Mouse (Mus musculus): ENCODE measurements around the gene Herc3. TPM values are rescaled to one million over a fixed set of nuclear protein-coding genes. Genes with fewer than 3 reads are reported as not detected.
"Not testable (repeated sequence)": the region's sequence is repeated elsewhere in the genome, so short reads cannot be mapped to it uniquely, and the experiment has no call there.

The Herc3 gene
- total RNA-seq (2012; rRNA removed) (1.9 and 3.2 TPM in 2 replicates), polyA plus RNA-seq (2012; ENCODE audit: insufficient read depth in 1 of 2, insufficient read length in 2 of 2, low read depth in 1 of 2, low replicate concordance in 2 of 2, missing spikeins in 1 of 2) (1 to 10 TPM in 1 of 2 experiments, not detected in 1; 5.7 TPM)

DNA sequence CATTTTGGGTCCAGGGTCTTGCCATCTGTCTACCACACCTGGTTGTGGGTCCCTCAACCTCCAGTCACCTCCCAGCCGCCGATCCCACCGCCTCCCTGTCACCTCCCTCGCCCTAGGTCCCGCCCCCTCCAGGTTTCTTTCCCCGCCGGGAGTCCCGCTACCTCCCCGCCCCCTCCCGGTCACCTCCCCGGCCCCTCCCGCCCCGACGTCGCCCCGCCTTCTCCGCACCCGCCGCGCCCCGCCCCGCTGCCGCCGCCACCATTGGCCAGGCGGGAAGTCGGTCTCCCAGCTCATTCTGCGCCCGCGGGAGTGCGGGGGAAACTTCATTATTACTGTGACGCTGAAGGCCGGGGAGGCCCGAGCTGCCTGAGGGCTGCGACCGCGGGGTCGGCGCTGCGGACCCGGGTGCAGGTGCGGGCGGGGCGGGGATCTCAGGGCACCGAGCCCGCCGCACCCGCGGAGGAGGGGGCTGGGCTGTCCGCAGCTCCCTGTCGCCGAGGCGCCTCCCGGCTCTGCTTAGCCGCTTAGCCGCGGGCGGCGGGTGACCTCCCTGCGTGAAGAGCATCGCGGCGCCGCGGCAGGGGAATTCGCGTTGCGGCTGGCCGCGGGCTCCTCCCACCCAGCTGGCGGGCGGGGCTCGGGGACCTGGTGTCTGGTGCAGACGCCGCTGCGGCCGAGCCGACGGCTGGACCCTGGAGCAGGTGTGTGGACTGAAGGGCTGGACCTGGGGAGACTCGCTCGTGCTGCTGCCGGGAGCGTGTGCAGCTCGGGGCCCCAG lies at the start of gene Herc3:
Gene Herc3, plus strand, starts transcription at position 234 of the 778 bp plus-strand sequence.
- Histone ChIP-seq H3K4me1 (ENCODE audit: control insufficient read depth in 1 of 2, insufficient read depth in 2 of 2, low read length in 2 of 2) (peaks cover 0 to 3% of the 10 kb centered on the region in 2 experiments; a peak in 2 of 4 replicates), H3K9ac (ENCODE audit: control insufficient read depth, low read depth, low read length, poor library complexity, severe bottlenecking) (peak within 1 kb of the TSS; percentile 64), H3K79me2 (ENCODE audit: control insufficient read depth, insufficient read depth, low read length, poor library complexity) (no peaks in the 10 kb centered on the region), H3K27me3 (ENCODE audit: control insufficient read depth in 1 of 2, insufficient read depth in 2 of 2, low read length in 2 of 2) (no peaks in the 10 kb centered on the region; a peak in 1 of 4 replicates), H3K9me3 (replicated peaks; ENCODE audit: insufficient read depth, low read length) (no peaks in the 10 kb centered on the region), H3K36me3 (ENCODE audit: control insufficient read depth in 1 of 2, insufficient read depth in 2 of 2, low read length in 2 of 2) (peaks cover 0 to 3% of the 10 kb centered on the region in 2 experiments; a peak in 1 of 4 replicates), H3K27ac (ENCODE audit: control insufficient read depth, low read depth, low read length) (no peak within 1 kb of the TSS), H3K4me3 (ENCODE audit: control insufficient read depth in 1 of 2, insufficient read depth in 1 of 2, low read depth in 2 of 2, low read length in 2 of 2) (peak within 1 kb of the TSS; percentile 66 to 84)
- peak; percentile 72 for DNase-seq (ENCODE audit: low read depth, low spot score)
- TF ChIP-seq MAX (IDR thresholded peaks at IDR 0.05; ENCODE audit: low read length) (no peak), POLR2A (IDR thresholded peaks at IDR 0.05; ENCODE audit: control insufficient read depth in 1 of 2, insufficient read depth in 1 of 2, low read depth in 1 of 2, low read length in 2 of 2, poor library complexity in 1 of 2) (peak in 1 of 2 experiments; percentile 33; a peak in 2 of 4 replicates)

DNA sequence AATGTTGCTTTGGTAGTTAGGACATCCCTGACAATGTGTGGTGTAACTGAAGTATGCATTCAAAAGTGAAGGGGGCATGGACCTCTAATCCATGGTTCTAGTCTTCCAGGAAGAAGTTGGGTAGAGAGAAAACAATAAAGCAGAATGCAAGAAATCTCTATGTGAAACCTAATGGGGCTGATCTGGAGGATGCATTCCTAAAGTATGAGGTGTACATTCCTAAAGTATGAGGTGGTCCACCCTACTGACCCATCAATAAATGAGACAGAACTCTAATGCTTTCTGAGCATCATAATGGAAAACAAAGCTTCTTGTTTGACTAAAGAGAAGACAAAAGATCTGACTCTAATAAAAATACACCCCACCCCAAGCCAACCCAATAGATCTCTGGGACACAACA lies 29.9 kb upstream of the Herc3 start:
- DNase-seq (ENCODE audit: low read depth, low spot score): no peak
- no peaks in the 10 kb centered on the region for H3K27me3 ChIP-seq (ENCODE audit: control insufficient read depth in 1 of 2, insufficient read depth in 2 of 2, low read length in 2 of 2)
- no peaks in the 10 kb centered on the region for H3K4me1 ChIP-seq (ENCODE audit: control insufficient read depth in 1 of 2, insufficient read depth in 2 of 2, low read length in 2 of 2)
- H3K9me3 ChIP-seq (replicated peaks; ENCODE audit: insufficient read depth, low read length): no peaks in the 10 kb centered on the region
- no peaks in the 10 kb centered on the region for H3K79me2 ChIP-seq (ENCODE audit: control insufficient read depth, insufficient read depth, low read length, poor library complexity)
- H3K4me3 ChIP-seq (ENCODE audit: control insufficient read depth in 1 of 2, insufficient read depth in 1 of 2, low read depth in 2 of 2, low read length in 2 of 2): no peak overlapping the region
- no peak overlapping the region for H3K27ac ChIP-seq (ENCODE audit: control insufficient read depth, low read depth, low read length)
- no peaks in the 10 kb centered on the region for H3K36me3 ChIP-seq (ENCODE audit: control insufficient read depth in 1 of 2, insufficient read depth in 2 of 2, low read length in 2 of 2)
- TF ChIP-seq NELFE (IDR thresholded peaks at IDR 0.05; ENCODE audit: low read depth, low read length): no peak
- TF ChIP-seq CHD2 (IDR thresholded peaks at IDR 0.05; ENCODE audit: low read length): no peak
- TF ChIP-seq GABPA (IDR thresholded peaks at IDR 0.05; ENCODE audit: low read depth, low read length): no peak
- TF ChIP-seq RCOR1 (IDR thresholded peaks at IDR 0.05; ENCODE audit: low read depth, low read length): no peak
- no peak overlapping the region for H3K9ac ChIP-seq (ENCODE audit: control insufficient read depth, low read depth, low read length, poor library complexity, severe bottlenecking)

DNA sequence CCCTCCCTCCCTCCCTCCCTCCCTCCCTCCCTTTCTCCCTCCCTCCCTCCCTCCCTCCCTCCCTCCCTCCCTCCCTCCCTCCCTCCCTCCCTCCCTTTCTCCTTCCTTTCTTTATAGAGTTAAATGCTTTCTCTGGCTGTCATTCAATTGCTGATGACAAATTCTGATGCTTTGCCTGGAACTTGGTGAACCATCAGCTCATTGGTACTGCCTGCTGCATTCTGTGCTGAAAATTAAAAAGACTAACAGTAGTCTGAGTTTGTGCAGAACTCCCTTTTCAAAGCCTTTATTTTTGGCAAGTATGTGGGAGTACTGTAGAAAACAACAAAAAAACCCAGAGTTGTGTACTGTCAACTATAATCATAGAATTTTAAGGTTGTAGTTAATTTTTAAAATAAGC lies 16.9 kb upstream of the Herc3 start:
- no peak for DNase-seq (ENCODE audit: low read depth, low spot score)
- no peak for TF ChIP-seq RAD21 (IDR thresholded peaks at IDR 0.05; ENCODE audit: low read depth, low read length)
- no peak for TF ChIP-seq TCF12 (IDR thresholded peaks at IDR 0.05; ENCODE audit: low read depth, low read length)
- no peak for TF ChIP-seq SIN3A (IDR thresholded peaks at IDR 0.05; ENCODE audit: low read length)
- no peak for TF ChIP-seq ZKSCAN1 (IDR thresholded peaks at IDR 0.05; ENCODE audit: low read depth, low read length)
- TF ChIP-seq USF1 (IDR thresholded peaks at IDR 0.05; ENCODE audit: low read depth, low read length): no peak
- no peak for TF ChIP-seq BHLHE40 (IDR thresholded peaks at IDR 0.05; ENCODE audit: borderline replicate concordance, low read depth, low read length)
- TF ChIP-seq ETS1 (IDR thresholded peaks at IDR 0.05; ENCODE audit: low read depth, low read length): no peak
- no peak for TF ChIP-seq POLR2A (IDR thresholded peaks at IDR 0.05; ENCODE audit: control insufficient read depth in 1 of 2, insufficient read depth in 1 of 2, low read depth in 1 of 2, low read length in 2 of 2, poor library complexity in 1 of 2)

DNA sequence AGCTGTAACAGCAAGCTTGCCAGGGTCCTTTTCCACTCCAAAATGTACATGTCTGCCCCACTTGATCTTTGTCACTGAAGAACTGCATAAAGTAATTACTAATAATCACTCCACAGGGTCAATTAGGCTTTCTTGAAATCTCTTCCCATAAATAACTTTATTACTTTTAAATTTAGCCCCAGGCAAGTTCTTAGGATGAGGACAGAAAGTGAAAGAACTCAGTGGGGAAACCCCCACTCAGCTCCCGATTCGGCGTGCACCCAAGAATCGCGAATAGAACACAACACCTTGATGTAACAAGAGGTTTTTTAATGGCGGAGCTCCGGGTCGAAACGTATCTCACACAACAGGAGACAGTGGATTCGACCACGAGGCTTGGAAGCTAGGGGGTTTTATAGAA lies 14.2 kb upstream of the Herc3 start:
- H3K36me3 ChIP-seq (ENCODE audit: control insufficient read depth in 1 of 2, insufficient read depth in 2 of 2, low read length in 2 of 2); H3K27me3 ChIP-seq (ENCODE audit: control insufficient read depth in 1 of 2, insufficient read depth in 2 of 2, low read length in 2 of 2); H3K9me3 ChIP-seq (replicated peaks; ENCODE audit: insufficient read depth, low read length); DNase-seq (ENCODE audit: low read depth, low spot score); H3K79me2 ChIP-seq (ENCODE audit: control insufficient read depth, insufficient read depth, low read length, poor library complexity); H3K27ac ChIP-seq (ENCODE audit: control insufficient read depth, low read depth, low read length); H3K4me1 ChIP-seq (ENCODE audit: control insufficient read depth in 1 of 2, insufficient read depth in 2 of 2, low read length in 2 of 2); H3K4me3 ChIP-seq (ENCODE audit: control insufficient read depth in 1 of 2, insufficient read depth in 1 of 2, low read depth in 2 of 2, low read length in 2 of 2); H3K9ac ChIP-seq (ENCODE audit: control insufficient read depth, low read depth, low read length, poor library complexity, severe bottlenecking): not testable (repeated sequence)

More for the DNA sequence above, 16.9 kb upstream of the Herc3 start:
- no peak overlapping the region for H3K4me3 ChIP-seq (ENCODE audit: control insufficient read depth in 1 of 2, insufficient read depth in 1 of 2, low read depth in 2 of 2, low read length in 2 of 2)
- no peaks in the 10 kb centered on the region for H3K27me3 ChIP-seq (ENCODE audit: control insufficient read depth in 1 of 2, insufficient read depth in 2 of 2, low read length in 2 of 2)
- H3K9ac ChIP-seq (ENCODE audit: control insufficient read depth, low read depth, low read length, poor library complexity, severe bottlenecking): no peak overlapping the region
- H3K27ac ChIP-seq (ENCODE audit: control insufficient read depth, low read depth, low read length): no peak overlapping the region
- H3K4me1 ChIP-seq (ENCODE audit: control insufficient read depth in 1 of 2, insufficient read depth in 2 of 2, low read length in 2 of 2): no peaks in the 10 kb centered on the region
- H3K9me3 ChIP-seq (replicated peaks; ENCODE audit: insufficient read depth, low read length): no peaks in the 10 kb centered on the region
- H3K79me2 ChIP-seq (ENCODE audit: control insufficient read depth, insufficient read depth, low read length, poor library complexity): no peaks in the 10 kb centered on the region
- no peaks in the 10 kb centered on the region for H3K36me3 ChIP-seq (ENCODE audit: control insufficient read depth in 1 of 2, insufficient read depth in 2 of 2, low read length in 2 of 2)

Measured in MEL (cell line).